Mouse (Mus musculus): Measurements from ENCODE around the gene 1810024B03Rik.

GRCm38 (mm10) chr2:127250291-127251008, 42.4 kb upstream of the 1810024B03Rik start:
- TF ChIP-seq RCOR1 (conservative IDR thresholded peaks at IDR 0.05; ENCODE audit: low read depth, low read length): no peak
- TF ChIP-seq TBP (conservative IDR thresholded peaks at IDR 0.05; ENCODE audit: low read depth, low read length): no peak
- TF ChIP-seq ZMIZ1 (IDR thresholded peaks at IDR 0.05; ENCODE audit: low read depth, low read length): no peak
- no peak for TF ChIP-seq UBTF (IDR thresholded peaks at IDR 0.05; ENCODE audit: low read depth, low read length)
- TF ChIP-seq MAX (IDR thresholded peaks at IDR 0.05; ENCODE audit: low read length): no peak

Measured in CH12.LX (cell line).